Mouse (Mus musculus): ENCODE results near the gene Kif6.

Kif6 gene

DNA sequence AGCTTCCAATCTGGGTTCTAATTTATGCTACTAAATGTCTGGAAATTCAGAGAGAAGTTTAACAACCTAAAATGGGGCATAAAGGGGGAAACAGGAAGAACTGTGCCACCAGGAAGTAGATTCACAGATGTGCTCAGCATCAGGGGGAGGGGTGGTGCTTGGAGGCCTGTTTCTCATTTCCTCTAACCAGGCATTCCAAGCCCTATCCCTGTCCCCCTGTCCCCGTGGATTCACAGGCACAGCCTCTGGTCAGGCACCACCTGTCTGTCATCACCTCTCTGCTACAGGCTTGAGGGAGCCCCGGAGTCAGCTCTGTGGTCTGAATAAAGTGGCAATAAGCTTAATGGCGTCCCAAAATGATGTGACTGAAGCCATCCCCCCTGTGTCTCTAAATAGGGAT is 216.8 kb downstream of the Kif6 start:
- no peak for DNase-seq (ENCODE audit: extremely low read depth, insufficient read length, low spot score)

GRCm38 (mm10) chr17:49834044-49834545 is 219.2 kb downstream of the Kif6 start:
- no peak for DNase-seq (ENCODE audit: extremely low read depth, insufficient read length, low spot score)

GRCm38 (mm10) chr17:49837417-49837816 is 222.5 kb downstream of the Kif6 start:
- no peak for DNase-seq (ENCODE audit: extremely low read depth, insufficient read length, low spot score)

GRCm38 (mm10) chr17:49839243-49839642 is 224.3 kb downstream of the Kif6 start:
- DNase-seq (ENCODE audit: extremely low read depth, insufficient read length, low spot score), result no peak

DNA sequence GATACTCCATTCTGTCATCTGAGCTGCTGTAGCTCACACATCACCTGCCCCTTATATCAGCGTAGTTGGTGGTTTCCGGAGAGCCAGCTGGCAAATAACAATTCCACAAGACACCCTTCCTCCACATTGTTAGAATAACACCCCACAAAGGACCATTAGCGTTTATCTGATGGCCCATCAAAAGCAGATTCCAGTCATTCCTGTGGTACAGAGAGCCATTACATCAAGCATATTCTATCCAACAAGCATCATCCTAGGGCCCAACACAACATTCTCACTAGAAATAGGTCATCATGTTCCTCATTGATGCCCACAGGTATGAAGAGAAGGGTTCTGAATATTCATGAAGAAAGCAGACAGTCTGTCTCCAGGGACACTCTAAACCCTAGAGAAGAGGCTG is 236.3 kb downstream of the Kif6 start:
- peak; percentile 59 for DNase-seq (ENCODE audit: extremely low read depth, insufficient read length, low spot score)

DNA sequence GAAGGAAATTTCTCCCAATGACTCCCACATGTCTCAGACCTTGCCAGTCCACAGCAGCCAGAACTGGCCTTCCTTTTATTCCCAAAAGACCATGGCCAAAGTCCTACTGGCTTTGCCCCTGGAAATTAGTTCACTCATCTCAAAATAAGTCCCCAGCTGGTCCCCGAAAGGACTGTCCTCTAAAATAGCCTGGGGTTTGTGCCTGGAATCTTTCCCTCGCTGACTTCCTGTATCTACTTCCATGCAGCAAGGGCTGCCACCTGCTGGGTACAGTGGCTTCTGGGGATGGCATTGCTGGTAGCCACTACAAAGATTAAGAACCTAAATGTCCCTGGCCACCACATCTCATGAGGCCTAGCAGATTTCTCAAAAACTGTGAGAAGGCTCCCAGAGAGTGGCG is 237.2 kb downstream of the Kif6 start:
- peak; percentile 45 for DNase-seq (ENCODE audit: extremely low read depth, insufficient read length, low spot score)

DNA sequence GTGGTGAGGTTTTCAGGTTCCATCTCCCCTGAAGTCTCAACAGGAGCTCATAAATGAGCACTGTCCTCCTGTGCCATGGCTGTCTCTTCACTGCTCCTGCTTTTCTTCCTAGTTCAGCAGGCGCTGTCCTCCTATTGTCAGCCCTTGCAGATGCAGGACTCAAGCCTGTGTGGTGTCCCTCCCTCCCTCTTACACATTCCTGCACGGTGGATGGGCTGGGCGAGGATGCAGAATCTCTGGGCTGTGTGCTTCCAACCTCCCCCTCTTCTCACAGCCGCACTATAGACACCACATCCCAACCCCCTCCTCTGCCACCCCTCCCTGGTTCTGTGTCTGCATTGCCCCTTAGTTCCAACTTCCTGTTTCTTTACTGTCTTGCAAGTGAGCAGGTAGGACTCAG is 240.8 kb downstream of the Kif6 start:
- DNase-seq (ENCODE audit: extremely low read depth, insufficient read length, low spot score), result no peak

DNA sequence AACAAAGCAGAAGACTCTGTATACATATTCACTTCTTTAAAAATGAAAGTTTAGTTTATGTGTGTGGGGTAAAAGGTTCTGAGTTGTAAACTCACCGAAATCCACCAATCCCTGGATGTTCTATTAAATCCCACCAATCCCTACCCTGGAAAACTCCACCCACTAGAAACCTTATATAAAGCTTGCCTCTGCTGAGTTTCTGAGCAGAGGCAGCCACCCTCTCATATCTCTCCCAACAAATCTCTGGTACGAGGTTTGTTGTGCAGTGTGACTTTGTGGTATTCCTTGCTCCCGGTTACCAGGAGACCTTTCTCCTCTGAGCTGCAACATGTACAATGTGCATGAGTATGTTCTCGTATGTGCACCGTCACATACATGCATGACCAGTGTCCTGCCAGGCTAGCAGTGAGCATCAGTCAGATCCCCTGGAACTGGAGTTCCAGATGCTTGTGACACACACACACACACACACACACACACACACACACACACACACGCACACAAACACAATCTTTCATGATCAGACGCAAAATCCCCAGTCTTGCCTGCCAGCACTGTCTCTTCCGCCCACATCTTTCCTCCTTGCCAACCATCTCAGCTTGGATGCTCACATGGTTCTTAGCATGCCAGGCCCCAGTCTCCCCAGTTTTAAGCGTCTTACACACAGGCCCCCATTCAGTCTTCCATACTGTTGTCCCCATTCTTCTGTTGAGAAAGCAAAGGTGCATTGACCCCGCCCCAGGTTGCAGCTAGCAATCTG is 245.3 kb downstream of the Kif6 start:
- DNase-seq (ENCODE audit: extremely low read depth, insufficient read length, low spot score), result no peak

DNA sequence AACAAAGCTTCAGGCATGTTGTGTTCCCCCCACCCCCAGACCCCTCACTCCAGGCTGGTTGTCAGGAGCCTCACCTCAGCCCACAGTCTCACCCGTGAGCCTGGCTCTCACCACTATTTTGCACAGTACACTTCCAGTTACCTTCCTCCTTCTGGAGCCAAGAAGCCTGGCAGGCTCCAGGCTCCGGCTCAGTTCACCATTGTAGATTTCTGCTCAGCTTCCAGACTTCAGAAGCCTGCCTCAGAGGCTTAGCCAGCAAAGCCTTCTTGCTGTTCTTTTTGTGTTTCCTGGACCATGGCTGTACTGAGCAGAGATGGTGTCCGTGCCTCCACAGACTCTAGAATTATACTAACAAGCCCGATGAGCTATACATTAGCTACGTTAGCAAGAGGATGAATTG is 248.7 kb downstream of the Kif6 start:
- DNase-seq (ENCODE audit: extremely low read depth, insufficient read length, low spot score), result no peak

GRCm38 (mm10) chr17:49865604-49866003 is 250.7 kb downstream of the Kif6 start:
- no peak for DNase-seq (ENCODE audit: extremely low read depth, insufficient read length, low spot score)

DNA sequence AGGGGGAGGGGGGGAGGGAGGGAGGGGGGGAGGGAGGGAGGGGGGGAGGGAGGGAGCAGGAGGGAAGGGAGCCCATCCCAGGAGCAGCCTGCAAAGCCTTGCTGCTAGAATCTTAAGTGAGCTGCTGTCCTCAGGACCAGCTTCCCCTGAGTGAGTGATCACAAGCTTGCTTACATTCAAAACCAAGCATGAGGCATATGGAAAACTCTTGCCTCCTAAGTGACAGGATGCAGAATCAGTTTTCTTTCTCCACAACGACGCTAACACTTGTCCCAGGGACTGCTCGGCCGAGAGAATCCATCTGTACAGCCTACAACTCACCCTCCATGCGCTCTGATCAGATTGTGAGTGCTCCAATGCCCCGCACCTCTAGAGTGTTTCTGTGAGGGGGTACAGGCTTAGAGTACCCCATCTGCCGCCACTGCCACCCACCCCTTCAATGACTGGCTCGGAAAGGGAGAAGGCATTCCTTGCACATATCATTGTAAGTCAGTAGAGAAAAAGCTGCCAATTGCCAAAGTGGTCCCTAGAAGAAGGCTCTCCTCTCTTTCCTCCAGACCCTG is 251.8 kb downstream of the Kif6 start:
- no peak for DNase-seq (ENCODE audit: extremely low read depth, insufficient read length, low spot score)

DNA sequence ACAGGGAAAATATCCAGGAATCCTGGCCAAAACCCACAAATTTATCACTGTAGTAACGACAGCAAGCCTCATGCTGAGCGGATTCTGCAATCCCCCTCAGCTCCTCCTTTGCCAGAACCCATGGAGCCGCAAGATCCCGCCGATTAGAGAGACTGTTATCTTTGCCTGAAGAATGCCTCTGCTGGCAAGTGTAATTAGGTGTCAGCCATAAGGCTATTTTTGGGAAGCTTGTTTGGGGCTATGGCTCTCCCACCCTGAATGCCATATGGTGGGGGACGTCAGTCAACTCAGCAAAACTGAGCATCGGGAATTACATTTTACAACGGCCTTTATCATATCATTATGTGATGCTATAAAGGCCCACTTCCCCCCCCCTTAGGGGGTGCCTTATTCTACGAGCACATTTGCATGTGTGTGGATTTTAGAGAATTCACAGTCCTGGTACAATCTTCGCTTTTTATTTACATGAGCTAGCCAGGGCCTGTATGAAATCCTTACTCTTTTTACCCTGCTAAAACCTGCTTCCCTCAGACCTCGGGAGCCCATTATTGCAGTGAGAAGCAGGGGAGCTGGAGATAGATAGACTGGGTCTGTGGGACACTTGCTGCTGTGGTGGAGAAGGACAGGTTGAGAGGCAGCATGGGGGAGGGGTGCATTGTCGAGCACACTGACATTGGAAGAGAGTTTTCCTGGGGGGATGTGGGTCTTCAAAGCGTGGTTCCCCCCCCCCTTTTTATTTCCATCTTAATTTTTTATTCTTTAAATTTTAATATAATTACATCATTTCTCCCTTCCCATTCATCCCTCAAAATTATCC is 252.6 kb downstream of the Kif6 start:
- DNase-seq (ENCODE audit: extremely low read depth, insufficient read length, low spot score), result no peak

- peak; percentile 37 for DNase-seq (ENCODE audit: extremely low read depth, insufficient read length, low spot score)
Observed at GRCm38 (mm10) chr17:49869246-49869645, 254.3 kb downstream of the Kif6 start.

- peak; percentile 52 for DNase-seq (ENCODE audit: extremely low read depth, insufficient read length, low spot score)
Observed at GRCm38 (mm10) chr17:49872305-49872704, 257.4 kb downstream of the Kif6 start.

DNA sequence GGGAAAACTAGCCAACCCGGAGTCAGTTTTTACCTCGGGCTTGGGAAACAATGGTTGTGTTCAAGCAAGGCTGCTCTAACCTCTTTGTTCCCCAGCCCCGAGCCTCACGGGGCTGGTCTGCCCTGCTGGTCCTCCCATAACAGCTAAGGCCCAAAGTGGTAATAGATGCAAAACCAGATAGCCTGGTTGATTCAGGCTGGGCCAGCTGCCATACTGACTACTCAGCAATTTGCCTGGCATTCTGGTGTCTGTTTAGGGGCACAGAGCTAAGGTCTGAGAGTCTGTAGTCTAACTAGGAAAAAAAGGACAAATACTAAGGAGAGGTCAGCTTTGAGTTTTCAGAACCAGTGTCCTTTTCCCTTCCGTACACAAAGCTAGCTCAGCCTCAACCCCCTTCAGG is 259.8 kb downstream of the Kif6 start:
- DNase-seq (ENCODE audit: extremely low read depth, insufficient read length, low spot score), result no peak

GRCm38 (mm10) chr17:49875401-49875800 is 260.5 kb downstream of the Kif6 start:
- DNase-seq (ENCODE audit: extremely low read depth, insufficient read length, low spot score), result no peak

- no peak for DNase-seq (ENCODE audit: extremely low read depth, insufficient read length, low spot score)
Observed at GRCm38 (mm10) chr17:49875939-49876651, 261.2 kb downstream of the Kif6 start.

DNA sequence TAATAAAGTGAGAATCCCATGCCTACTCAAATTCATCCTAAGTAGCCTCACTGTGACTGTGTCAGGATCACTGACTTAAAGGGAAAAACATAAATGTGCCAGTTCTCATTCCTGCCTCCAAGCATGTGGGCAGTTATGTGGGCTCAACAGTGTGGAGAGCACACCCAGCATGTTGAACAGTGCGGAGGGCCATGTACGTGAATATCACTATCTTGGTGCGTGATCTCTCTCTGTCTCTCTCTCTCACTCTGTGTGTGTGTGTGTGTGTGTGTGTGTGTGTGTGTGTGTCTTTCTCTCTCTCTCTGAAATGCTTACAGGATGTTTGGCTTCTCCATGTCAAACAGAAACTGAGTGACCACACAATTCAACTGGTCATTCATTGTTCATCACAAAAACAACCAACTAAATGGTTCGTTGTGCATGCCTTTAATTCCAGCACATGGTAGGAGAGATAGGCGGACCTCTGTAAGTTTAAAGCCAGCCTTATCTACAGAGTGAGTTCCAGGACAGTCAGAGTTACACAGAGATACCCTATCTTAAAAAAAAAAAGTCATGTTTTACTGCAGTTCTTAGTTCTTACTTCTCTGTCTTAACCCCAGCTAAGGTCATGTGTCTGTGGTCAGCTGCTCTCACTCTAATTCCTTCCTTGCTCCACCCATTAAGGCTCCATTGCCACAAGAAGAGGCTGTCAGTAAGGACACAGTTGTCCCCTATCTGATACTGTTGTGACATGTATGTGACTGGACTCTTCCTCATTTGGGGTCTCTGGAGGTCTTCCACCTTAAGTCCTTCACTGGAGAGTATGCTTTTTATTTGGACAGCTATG is 266.2 kb downstream of the Kif6 start:
- DNase-seq (ENCODE audit: extremely low read depth, insufficient read length, low spot score), result no peak

- DNase-seq (ENCODE audit: extremely low read depth, insufficient read length, low spot score), result no peak
Observed at GRCm38 (mm10) chr17:49881796-49882195, 266.9 kb downstream of the Kif6 start.

GRCm38 (mm10) chr17:49883136-49883755 is 268.3 kb downstream of the Kif6 start:
- DNase-seq (ENCODE audit: extremely low read depth, insufficient read length, low spot score), result no peak

Data from 3134 (cell line).